ENCODE assay signal across 31 mouse cellular contexts in genomic region chr6:124679486-124679885, GRCm38 (mm10). TPM values are rescaled to one million over a fixed set of nuclear protein-coding genes. Genes with fewer than 3 reads are reported as not detected.
DNase-seq lines count a peak whose midpoint lies in the region; ATAC-seq and TF ChIP-seq lines count a peak whose summit lies in the region.
"Had no signal": no experiment of that assay in that cellular context is flagged by ENCODE, and none has a peak within 500 bp of the region (broad histone marks: within the 10 kb centered on the region; RNA-seq: fewer than 3 reads in every experiment).

No protein-coding gene starts in this region.

- no peaks in the 10 kb centered on the region for H3K9me3 ChIP-seq in intestine, embryonic 16.5 days (ENCODE audit: control insufficient read depth, low read length)
- H3K9me3 ChIP-seq in heart, embryonic 11.5 days (replicated peaks; ENCODE audit: control insufficient read depth, low read length) = no peaks in the 10 kb centered on the region
- H3K9me3 ChIP-seq: embryonic facial prominence, embryonic 12.5 days; embryonic facial prominence, embryonic 15.5 days; forebrain, embryonic 12.5 days; forebrain, embryonic 15.5 days; G1E; heart, embryonic 10.5 days; hindbrain, embryonic 12.5 days; hindbrain, embryonic 15.5 days had no signal

- no peak for TF ChIP-seq CTCF in kidney, adult 2 months (conservative IDR thresholded peaks at IDR 0.05; ENCODE audit: insufficient read depth, insufficient read length, low read depth, low read length)
- TF ChIP-seq CTCF in liver, adult 2 months (IDR thresholded peaks at IDR 0.05; ENCODE audit: low read depth, low read length) = no peak

- H3K27ac ChIP-seq in kidney, adult 2 months (ENCODE audit: insufficient read depth, low read depth, low read length) = no peak overlapping the region
- peak overlapping the region; percentile 78 for H3K27ac ChIP-seq in liver, adult 2 months (replicated peaks; ENCODE audit: insufficient read depth, low read depth, low read length)
- peak overlapping the region; percentile 72 for H3K27ac ChIP-seq in intestine, embryonic 16.5 days (ENCODE audit: low read length)
- H3K27ac ChIP-seq in heart, embryonic 11.5 days (ENCODE audit: low read depth, low read length) = no peak overlapping the region
- H3K27ac ChIP-seq: embryonic facial prominence, embryonic 12.5 days; embryonic facial prominence, embryonic 15.5 days; forebrain, embryonic 12.5 days; forebrain, embryonic 15.5 days; gastrocnemius, adult 2 months; heart, adult 2 months; heart, embryonic 10.5 days; hindbrain, embryonic 12.5 days; hindbrain, embryonic 15.5 days had no signal

- H3K79me2 ChIP-seq in liver, adult 2 months (ENCODE audit: control insufficient read depth, insufficient read depth, low read length) = peaks cover 38% of the 10 kb centered on the region

- peaks cover 23% of the 10 kb centered on the region for H3K4me1 ChIP-seq in kidney, adult 2 months (ENCODE audit: control insufficient read depth, insufficient read depth, low read length)
- peaks cover 44% of the 10 kb centered on the region for H3K4me1 ChIP-seq in liver, adult 2 months (ENCODE audit: control insufficient read depth, insufficient read depth, low read length)
- H3K4me1 ChIP-seq in intestine, embryonic 16.5 days (ENCODE audit: control insufficient read depth, insufficient read depth, low read length) = peaks cover 28% of the 10 kb centered on the region
- H3K4me1 ChIP-seq in heart, embryonic 11.5 days (ENCODE audit: control insufficient read depth, insufficient read depth, low read length) = peaks cover 11% of the 10 kb centered on the region
- H3K4me1 ChIP-seq: embryonic facial prominence, embryonic 12.5 days; forebrain, embryonic 12.5 days; forebrain, embryonic 15.5 days; hindbrain, embryonic 12.5 days; hindbrain, embryonic 15.5 days had no signal

- no peaks in the 10 kb centered on the region for H3K36me3 ChIP-seq in kidney, adult 2 months (ENCODE audit: control insufficient read depth, insufficient read depth, low read length)
- peaks cover 6% of the 10 kb centered on the region; the same call in 1 of the 2 replicates for H3K36me3 ChIP-seq in liver, adult 2 months (ENCODE audit: control insufficient read depth, insufficient read depth, low read length)
- H3K36me3 ChIP-seq in intestine, embryonic 16.5 days (ENCODE audit: control insufficient read depth, insufficient read depth, low read length) = no peaks in the 10 kb centered on the region
- H3K36me3 ChIP-seq in heart, embryonic 11.5 days (ENCODE audit: control insufficient read depth, insufficient read depth, low read length) = no peaks in the 10 kb centered on the region
- H3K36me3 ChIP-seq: embryonic facial prominence, embryonic 12.5 days; forebrain, embryonic 12.5 days; forebrain, embryonic 15.5 days; hindbrain, embryonic 12.5 days; hindbrain, embryonic 15.5 days had no signal

- H3K4me3 ChIP-seq in kidney, adult 2 months (ENCODE audit: insufficient read depth, low read depth, low read length) = no peak overlapping the region
- H3K4me3 ChIP-seq in liver, adult 2 months (ENCODE audit: insufficient read depth, low read depth, low read length) = no peak overlapping the region
- H3K4me3 ChIP-seq in intestine, embryonic 16.5 days (ENCODE audit: low read length) = no peak overlapping the region
- no peak overlapping the region for H3K4me3 ChIP-seq in heart, embryonic 11.5 days (ENCODE audit: low read depth, low read length)
- H3K4me3 ChIP-seq: embryonic facial prominence, embryonic 12.5 days; embryonic facial prominence, embryonic 15.5 days; forebrain, embryonic 12.5 days; forebrain, embryonic 15.5 days; gastrocnemius, adult 2 months; heart, adult 2 months; heart, embryonic 10.5 days; hindbrain, embryonic 12.5 days; hindbrain, embryonic 15.5 days had no signal

- no peaks in the 10 kb centered on the region for H3K27me3 ChIP-seq in kidney, adult 2 months (replicated peaks; ENCODE audit: control insufficient read depth, insufficient read depth, low read length)
- no peaks in the 10 kb centered on the region for H3K27me3 ChIP-seq in liver, adult 2 months (ENCODE audit: control insufficient read depth, insufficient read depth, low read length)
- no peaks in the 10 kb centered on the region for H3K27me3 ChIP-seq in intestine, embryonic 16.5 days (replicated peaks; ENCODE audit: control insufficient read depth, insufficient read depth, low read length)
- no peaks in the 10 kb centered on the region for H3K27me3 ChIP-seq in heart, embryonic 11.5 days (ENCODE audit: control insufficient read depth, insufficient read depth, low read length)
- H3K27me3 ChIP-seq: CH12.LX; embryonic facial prominence, embryonic 12.5 days; embryonic facial prominence, embryonic 15.5 days; forebrain, embryonic 12.5 days; forebrain, embryonic 15.5 days; hindbrain, embryonic 12.5 days; hindbrain, embryonic 15.5 days; Patski had no signal

- WGBS in kidney, adult 2 months = 62% methylated on average over 3 of the region's 3 CpGs
- 77% methylated on average over 3 of the region's 3 CpGs for WGBS in liver, adult 2 months
- 79% methylated on average over 3 of the region's 3 CpGs for WGBS in intestine, embryonic 16.5 days
- 79% methylated on average over 3 of the region's 3 CpGs for WGBS in heart, embryonic 11.5 days (ENCODE audit: insufficient replicate concordance)

- DNase-seq in kidney, adult 2 months = peak; percentile 45
- DNase-seq in kidney, postnatal 4 days = no peak
- DNase-seq in liver, adult 2 months (ENCODE audit: extremely low read depth, low read depth, low spot score) = peak; percentile 6
- no peak for DNase-seq in liver
- DNase-seq in brain, adult 2 months (ENCODE audit: low read depth, low spot score) = peak; percentile 62
- no peak for DNase-seq in gastrocnemius, postnatal 36 days
- DNase-seq: adrenal gland, postnatal 10 days; adrenal gland, postnatal 36 days; B cell, adult 2 months; cerebellum, adult 11 months; cerebellum, adult 2 months; cerebellum, adult 9-11 months; cerebellum, postnatal 25 days; gastrocnemius, adult 2 months; gastrocnemius, postnatal 14 days; heart, adult 2 months had no signal

- intact Hi-C loops in gastrocnemius, postnatal 36 days (cut with DNase I) = no loop called here

- H3K4me2 ChIP-seq in intestine, embryonic 16.5 days (ENCODE audit: low read depth, low read length) = 0 out of 2 replicates have a peak overlapping the region, but pooled peaks have one; percentile 2
- H3K4me2 ChIP-seq in heart, embryonic 11.5 days = no peak overlapping the region
- H3K4me2 ChIP-seq: embryonic facial prominence, embryonic 12.5 days; embryonic facial prominence, embryonic 15.5 days; forebrain, embryonic 12.5 days; forebrain, embryonic 15.5 days; hindbrain, embryonic 12.5 days; hindbrain, embryonic 15.5 days had no signal

- peak; percentile 5 for ATAC-seq in intestine, embryonic 16.5 days
- ATAC-seq in heart, embryonic 11.5 days (replicated peaks; ENCODE audit: insufficient number of reproducible peaks, low FRiP score, low TSS enrichment) = no peak
- ATAC-seq: forebrain, embryonic 15.5 days; Patski had no signal

- TF ChIP-seq POLR2A in kidney, adult 2 months (IDR thresholded peaks at IDR 0.05; ENCODE audit: low read depth, low read length) = no peak
- TF ChIP-seq POLR2A in liver, adult 2 months (IDR thresholded peaks at IDR 0.05; ENCODE audit: extremely low read depth, insufficient read depth, low read length) = no peak

- H3K9ac ChIP-seq in liver, adult 2 months (ENCODE audit: low read depth, low read length) = no peak overlapping the region
- H3K9ac ChIP-seq in intestine, embryonic 16.5 days (ENCODE audit: low read depth, low read length) = no peak overlapping the region
- no peak overlapping the region for H3K9ac ChIP-seq in heart, embryonic 11.5 days (ENCODE audit: low read depth, low read length)
- H3K9ac ChIP-seq: embryonic facial prominence, embryonic 12.5 days; embryonic facial prominence, embryonic 15.5 days; forebrain, embryonic 12.5 days; forebrain, embryonic 15.5 days; hindbrain, embryonic 12.5 days; hindbrain, embryonic 15.5 days had no signal

RNA-seq across cellular contexts. Expression of gene Lpcat3, which starts 16.7 kb away (rescaled TPM):
- 215 and 231 TPM in 2 replicates for polyA plus RNA-seq in kidney, adult 2 months (2012; rRNA removed)
- total RNA-seq in liver, adult 2 months (2014; rRNA removed) = 72.4 and 99.9 TPM in 2 replicates
- polyA plus RNA-seq in liver, adult 2 months (2012; rRNA removed) = 172 and 188 TPM in 2 replicates
- polyA plus RNA-seq in intestine, embryonic 16.5 days (2015; fragmentation: Nextera tagmentation; extraction: Ambion mirVana) = 195 and 219 TPM in 2 replicates
- total RNA-seq in gastrocnemius, postnatal 36 days (2021) = 10 to 100 TPM; 16.3 to 18.3 TPM
- polyA plus RNA-seq in heart, embryonic 11.5 days (2014; fragmentation: Nextera tagmentation; extraction: Ambion mirVana) = 35.5 and 41.1 TPM in 2 replicates

RNA-seq across cellular contexts. Expression of gene Emg1, which starts 32.5 kb away (rescaled TPM):
- 50.5 and 67.4 TPM in 2 replicates for polyA plus RNA-seq in kidney, adult 2 months (2012; rRNA removed)
- 97.4 and 99.6 TPM in 2 replicates for total RNA-seq in liver, adult 2 months (2014; rRNA removed)
- polyA plus RNA-seq in liver, adult 2 months (2012; rRNA removed) = 46.0 and 56.3 TPM in 2 replicates
- polyA plus RNA-seq in intestine, embryonic 16.5 days (2015; fragmentation: Nextera tagmentation; extraction: Ambion mirVana) = 202 and 222 TPM in 2 replicates
- 10 to 100 TPM; 51.9 to 53.8 TPM for total RNA-seq in gastrocnemius, postnatal 36 days (2021)
- polyA plus RNA-seq in heart, embryonic 11.5 days (2014; fragmentation: Nextera tagmentation; extraction: Ambion mirVana) = 139 and 148 TPM in 2 replicates

RNA-seq across cellular contexts. Expression of gene Phb2, which starts 32.6 kb away (rescaled TPM):
- polyA plus RNA-seq in kidney, adult 2 months (2012; rRNA removed) = 181 and 193 TPM in 2 replicates
- total RNA-seq in liver, adult 2 months (2014; rRNA removed) = 140 and 151 TPM in 2 replicates
- polyA plus RNA-seq in liver, adult 2 months (2012; rRNA removed) = 209 and 210 TPM in 2 replicates
- 471 and 489 TPM in 2 replicates for polyA plus RNA-seq in intestine, embryonic 16.5 days (2015; fragmentation: Nextera tagmentation; extraction: Ambion mirVana)
- 100 to 1,000 TPM; 140 to 161 TPM for total RNA-seq in gastrocnemius, postnatal 36 days (2021)
- polyA plus RNA-seq in heart, embryonic 11.5 days (2014; fragmentation: Nextera tagmentation; extraction: Ambion mirVana) = 335 and 336 TPM in 2 replicates

RNA-seq across cellular contexts. Expression of gene C1s2, which starts 43.6 kb away (rescaled TPM):
- 0.18 and 0.20 TPM in 2 replicates for polyA plus RNA-seq in kidney, adult 2 months (2012; rRNA removed)
- total RNA-seq in liver, adult 2 months (2014; rRNA removed) = 0.09 TPM in 1 of 2 replicates, not detected in the other
- polyA plus RNA-seq in liver, adult 2 months (2012; rRNA removed) = not detected in 2 replicates
- 0.06 TPM in 1 of 2 replicates, not detected in the other for polyA plus RNA-seq in intestine, embryonic 16.5 days (2015; fragmentation: Nextera tagmentation; extraction: Ambion mirVana)
- under 1 TPM; 0.32 to 0.56 TPM for total RNA-seq in gastrocnemius, postnatal 36 days (2021)
- not detected in 2 replicates for polyA plus RNA-seq in heart, embryonic 11.5 days (2014; fragmentation: Nextera tagmentation; extraction: Ambion mirVana)
- total RNA-seq: granulocyte monocyte progenitor cell, adult 5-6 weeks; hematopoietic stem cell, adult 5-6 weeks had no signal
- polyA plus RNA-seq: embryonic facial prominence, embryonic 12.5 days; G1E; heart, adult 2 months; heart, embryonic 10.5 days; heart, embryonic 14.5 days; hindbrain, embryonic 12.5 days had no signal

RNA-seq across cellular contexts. Expression of gene Ptpn6, which starts 59.0 kb away (rescaled TPM):
- 21.5 and 31.7 TPM in 2 replicates for polyA plus RNA-seq in kidney, adult 2 months (2012; rRNA removed)
- total RNA-seq in liver, adult 2 months (2014; rRNA removed) = 16.7 and 19.7 TPM in 2 replicates
- polyA plus RNA-seq in liver, adult 2 months (2012; rRNA removed) = 17.3 and 17.8 TPM in 2 replicates
- 20.4 and 22.5 TPM in 2 replicates for polyA plus RNA-seq in intestine, embryonic 16.5 days (2015; fragmentation: Nextera tagmentation; extraction: Ambion mirVana)
- 1 to 10 TPM in 1 of 2 experiments, under 1 TPM in 1; 0.64 to 2.5 TPM for total RNA-seq in gastrocnemius, postnatal 36 days (2021)
- polyA plus RNA-seq in heart, embryonic 11.5 days (2014; fragmentation: Nextera tagmentation; extraction: Ambion mirVana) = 4.8 and 6.9 TPM in 2 replicates

Comparison
In these comparisons a context has a peak if more than half of its experiments do, and no peak if none do; other contexts are left out.
1. DNase-seq: peak in kidney, adult 2 months (single experiment), liver, adult 2 months (single experiment) and brain, adult 2 months (single experiment); none in kidney, postnatal 4 days (0 of 2), liver (single experiment) and gastrocnemius, postnatal 36 days (0 of 2).
2. H3K27ac ChIP-seq: peak in liver, adult 2 months (single experiment) and intestine, embryonic 16.5 days (single experiment); none in kidney, adult 2 months (single experiment) and heart, embryonic 11.5 days (single experiment).